Mouse (Mus musculus) lung, adult 2 months (tissue): ENCODE results near the gene Prim2.

Experiments used
- CTCF ChIP-seq: fragments of 200-500 bp; IDR thresholded peaks from 2 replicates; pipeline ENCODE4 v1.5.1; 2011; ENCODE audit warnings: mild to moderate bottlenecking, low read length, control low read depth; ENCODE audit not compliant: insufficient read depth
- POLR2A ChIP-seq: fragments of 200-500 bp; IDR thresholded peaks from 2 replicates; pipeline ENCODE4 v1.6.1; 2011; ENCODE audit warnings: low read depth, mild to moderate bottlenecking, control low read depth, low read length, borderline replicate concordance; ENCODE audit errors: extremely low read depth

- no peak for TF ChIP-seq CTCF
- no peak for TF ChIP-seq POLR2A
These were observed 142.2 kb downstream of the Prim2 start for GRCm38 (mm10) chr1:33527352-33527863.
